Mouse (Mus musculus) embryonic stem cell, embryonic (primary cell): ENCODE measurements at regions not wholly inside any gene's neighbourhood (a gene's known extent, or its start where the extent isn't known, plus 50 kb on each side); places are given as distances from the start of the nearest gene placed in this dataset.

Source experiments
- CTCF ChIA-PET, 4 experiments: fragments of 300-600 bp in 2 of 4; fragments of 350-600 bp in 2 of 4; sonication (Branson Sonifier 250); formaldehyde crosslinking; loops; one replicate each; lab custom pipeline; 2022; ENCODE audit warnings: inconsistent platforms in 2 of 4; lab: Charles Lee
- POLR2A ChIA-PET, 4 experiments: fragments of 300-600 bp in 2 of 4; fragments of 350-600 bp in 2 of 4; sonication (Branson Sonifier 250); formaldehyde crosslinking; loops; one replicate each; lab custom pipeline; 2022; ENCODE audit warnings: antibody characterized with exemption in 4 of 4, inconsistent platforms in 1 of 4; lab: Charles Lee

DNA sequence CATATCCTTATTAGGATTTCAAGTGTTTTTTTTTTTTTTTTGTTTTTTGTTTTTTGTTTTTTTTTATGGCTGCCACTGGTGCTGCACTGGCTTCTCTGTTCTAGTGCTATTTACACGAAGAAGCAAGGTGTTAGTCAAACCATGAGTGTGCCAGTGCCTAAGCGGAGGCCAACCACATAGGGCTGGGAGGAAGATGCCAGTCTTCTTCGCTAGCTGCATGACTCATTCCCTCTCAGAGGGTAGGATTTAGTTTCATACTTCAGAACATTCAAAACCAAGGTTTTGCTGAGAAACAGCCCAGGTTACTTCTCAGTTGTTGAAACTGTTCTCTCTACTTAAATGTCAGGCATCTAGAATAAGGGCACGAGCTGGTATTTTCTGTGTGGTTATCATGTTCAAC, 72.6 kb downstream of the Icos start:
- CTCF ChIA-PET = no interaction called here

DNA sequence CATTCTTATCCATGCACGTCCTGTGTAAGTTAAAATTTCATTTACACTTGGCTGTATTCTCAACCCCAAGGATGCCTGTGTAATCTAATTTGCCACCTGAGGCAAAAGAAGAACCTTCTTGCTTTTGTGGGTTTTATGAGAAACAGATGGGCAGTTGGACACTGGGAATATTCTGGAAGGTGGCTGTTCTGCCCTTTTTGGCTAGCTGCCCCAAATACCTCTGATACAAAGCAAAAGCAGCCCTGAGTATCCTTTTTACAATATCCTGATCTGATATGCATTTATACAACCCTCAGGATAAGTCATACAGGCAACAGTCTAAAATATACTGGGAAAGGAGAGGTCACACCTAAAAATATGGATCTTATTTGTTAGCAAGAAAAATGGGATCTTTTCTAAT, 75.9 kb downstream of the Icos start:
- POLR2A ChIA-PET = no interaction called here
- CTCF ChIA-PET = no interaction called here

More for the DNA sequence above, 72.6 kb downstream of the Icos start:
- POLR2A ChIA-PET = no interaction called here

DNA sequence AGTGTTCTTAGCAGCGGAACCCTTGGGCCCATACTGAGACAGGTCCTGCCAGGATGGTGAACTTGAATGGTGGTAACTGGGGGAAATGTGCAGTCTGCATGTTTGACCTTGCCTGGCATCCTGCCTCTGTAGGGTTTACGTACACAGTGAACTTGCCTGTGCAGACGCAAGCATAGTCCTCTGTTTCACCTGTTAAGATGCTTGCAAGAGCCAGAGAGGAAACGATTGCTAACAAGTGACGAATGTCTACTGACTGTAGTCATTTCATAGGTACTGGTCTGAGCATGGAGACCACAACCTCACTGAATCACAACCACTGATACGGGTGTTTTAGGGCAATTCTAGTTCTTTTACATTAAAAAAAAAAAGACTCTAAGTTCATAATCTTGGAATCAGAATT, 76.7 kb downstream of the Icos start:
- ChIA-PET CTCF (interaction anchor here in 1 of 4 experiments (0.6 kb wide), 1 partner anchor 318 kb away, joined by 3 read pairs; no protein-coding TSS in a partner anchor), POLR2A (interaction anchor here in 1 of 4 experiments (0.6 kb wide), 1 partner anchor 16 kb away, joined by 5 read pairs; no protein-coding TSS in a partner anchor)

DNA sequence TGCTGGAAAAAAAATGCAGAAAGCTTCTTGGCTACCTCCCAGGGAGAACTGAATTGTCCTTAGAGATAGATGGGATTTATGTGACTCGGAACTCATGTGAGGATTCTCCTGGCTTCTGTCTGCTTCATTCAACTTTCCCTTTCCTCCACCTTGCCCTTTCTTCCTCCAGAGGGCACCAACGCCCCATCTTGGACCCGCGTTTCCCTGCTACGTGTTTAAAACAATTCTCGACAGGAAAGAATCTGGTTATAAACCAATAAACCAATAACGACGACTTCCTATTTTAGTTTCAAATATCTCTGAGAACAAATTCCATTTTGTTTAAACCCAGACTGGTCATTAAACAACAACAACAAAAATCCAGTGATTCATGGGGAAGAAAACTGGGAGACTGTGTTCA, 77.4 kb downstream of the Icos start:
- ChIA-PET CTCF (interaction anchor here in 1 of 4 experiments (0.6 kb wide), 1 partner anchor 94 kb away, joined by 4 read pairs; no protein-coding TSS in a partner anchor), POLR2A (no interaction called here)

DNA sequence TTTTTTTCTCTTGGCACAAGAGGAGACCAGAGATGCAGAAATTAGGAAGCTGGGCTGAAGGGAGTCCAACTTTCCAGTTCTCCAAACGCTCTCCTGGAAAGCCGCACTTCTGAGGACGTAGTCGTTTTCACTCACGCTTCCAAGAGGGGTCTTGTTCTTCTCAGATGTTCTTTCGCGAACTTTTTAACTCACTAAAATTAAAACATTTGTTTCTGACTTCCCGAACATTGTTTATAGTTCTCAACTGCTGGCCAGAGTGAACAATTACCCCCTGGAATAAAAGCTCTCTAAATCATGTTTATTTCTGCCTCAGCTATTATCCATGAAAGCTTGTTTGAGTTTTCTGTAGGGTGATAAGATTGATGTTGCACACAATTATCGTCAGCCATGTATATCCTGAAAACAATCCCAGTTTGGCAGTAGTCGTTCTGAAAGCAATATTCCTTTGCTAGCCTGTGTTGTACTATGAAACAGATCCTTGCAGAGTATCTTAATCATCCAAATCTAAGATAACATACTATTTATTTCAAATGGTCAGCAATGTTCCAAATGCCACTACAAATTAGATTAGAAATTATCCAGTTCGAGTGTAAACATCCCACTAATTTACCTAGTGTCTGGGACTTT, 82.3 kb downstream of the Icos start:
- ChIA-PET CTCF (no interaction called here), POLR2A (no interaction called here)

DNA sequence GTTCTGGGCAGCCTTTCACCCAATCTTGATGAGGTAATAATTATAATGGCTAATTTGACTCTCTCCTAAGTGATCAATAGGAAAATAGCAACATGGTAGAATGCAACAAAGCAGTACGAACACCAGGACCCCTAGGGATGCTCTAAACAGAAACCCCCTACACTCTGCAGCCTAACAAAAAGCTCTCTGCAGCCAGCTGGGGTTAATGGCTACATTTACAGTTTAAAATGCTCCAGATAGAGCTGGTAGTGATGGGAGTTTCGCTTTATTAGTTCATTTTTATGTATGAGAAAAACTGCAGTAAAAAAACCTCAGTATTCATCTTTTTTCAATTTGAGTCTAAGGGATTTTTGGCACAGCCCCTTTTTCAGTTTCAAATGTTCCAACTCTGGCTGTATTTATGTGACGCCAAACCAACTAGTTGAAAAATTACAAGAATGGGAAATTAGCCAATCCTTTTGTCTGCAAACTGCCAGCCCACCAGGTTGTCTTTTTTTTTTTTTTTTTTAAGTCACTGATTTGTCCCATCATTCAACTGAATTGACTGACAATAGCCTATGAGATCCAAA, 84.2 kb downstream of the Icos start:
- CTCF ChIA-PET = no interaction called here

DNA sequence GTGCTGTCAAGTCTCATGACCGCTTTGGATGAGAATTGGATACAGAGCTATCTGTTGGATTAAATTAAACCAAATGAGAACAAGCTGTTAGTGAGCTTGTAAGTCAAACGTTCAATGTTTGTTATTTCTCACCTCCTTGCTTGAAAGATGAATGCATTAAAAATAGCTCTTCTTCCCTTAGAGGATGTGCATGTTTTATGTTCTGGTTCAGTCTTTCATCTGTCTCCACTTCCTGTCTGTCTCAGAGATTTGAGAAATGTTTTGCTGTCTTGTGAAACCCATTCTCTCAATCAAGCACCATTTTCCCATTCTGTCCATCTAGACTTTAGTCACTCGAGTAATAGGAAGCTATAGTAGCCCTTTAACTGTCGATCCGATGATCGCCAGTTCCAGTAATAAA, 90.4 kb downstream of the Icos start:
- ChIA-PET CTCF (no interaction called here), POLR2A (interaction anchor here in 1 of 4 experiments (0.5 to 1.0 kb wide), 2 partner anchors 21 to 24 kb away, joined by 3 read pairs; no protein-coding TSS in a partner anchor)

More for the DNA sequence above, 84.2 kb downstream of the Icos start:
- POLR2A ChIA-PET = interaction anchor here in 1 of 4 experiments (0.6 kb wide), 1 partner anchor 1457 kb away, joined by 3 read pairs; no protein-coding TSS in a partner anchor

DNA sequence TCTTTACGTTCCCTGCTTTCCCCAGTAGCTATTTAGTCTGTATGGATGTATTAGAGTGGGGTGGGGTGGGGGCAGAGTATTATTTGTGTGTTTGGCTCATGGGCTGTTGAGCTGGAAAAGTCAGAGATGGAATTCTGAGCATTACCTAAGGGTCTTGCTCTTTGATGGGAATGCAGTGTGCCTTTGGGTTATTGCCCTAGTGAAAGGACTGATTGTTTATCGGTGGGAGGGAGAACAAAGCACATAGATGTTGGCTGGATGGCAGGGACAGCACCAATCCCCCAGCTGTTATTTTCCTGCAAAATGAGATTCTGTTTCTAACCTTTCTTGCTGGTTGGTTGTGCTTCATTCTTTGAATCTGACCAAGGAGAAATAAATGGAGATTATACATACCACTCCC, 96.4 kb downstream of the Icos start:
- CTCF ChIA-PET = no interaction called here

DNA sequence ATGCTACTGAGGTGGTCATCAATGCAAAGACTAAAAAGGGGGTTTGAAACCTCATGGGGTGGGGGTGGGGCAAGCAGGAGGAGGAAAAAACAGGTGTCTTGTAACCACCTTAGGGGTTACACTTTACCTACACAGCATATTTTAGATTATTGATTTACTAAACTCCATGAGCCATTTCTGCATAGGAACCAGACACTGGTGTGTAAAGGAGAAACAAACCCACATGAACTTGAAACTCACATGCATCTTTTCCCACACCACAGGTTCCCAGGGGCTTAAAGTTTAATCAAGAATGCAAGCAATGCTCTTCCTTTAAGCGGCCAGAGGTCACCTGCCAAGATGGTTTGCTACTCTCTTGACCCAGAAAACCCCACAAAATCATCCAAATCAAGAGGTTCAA, 97.6 kb downstream of the Icos start:
- POLR2A ChIA-PET = no interaction called here
- CTCF ChIA-PET = interaction anchor here in 1 of 4 experiments (0.6 kb wide), 1 partner anchor 80 kb away, joined by 4 read pairs; no protein-coding TSS in a partner anchor

More for the DNA sequence above, 96.4 kb downstream of the Icos start:
- POLR2A ChIA-PET = no interaction called here

DNA sequence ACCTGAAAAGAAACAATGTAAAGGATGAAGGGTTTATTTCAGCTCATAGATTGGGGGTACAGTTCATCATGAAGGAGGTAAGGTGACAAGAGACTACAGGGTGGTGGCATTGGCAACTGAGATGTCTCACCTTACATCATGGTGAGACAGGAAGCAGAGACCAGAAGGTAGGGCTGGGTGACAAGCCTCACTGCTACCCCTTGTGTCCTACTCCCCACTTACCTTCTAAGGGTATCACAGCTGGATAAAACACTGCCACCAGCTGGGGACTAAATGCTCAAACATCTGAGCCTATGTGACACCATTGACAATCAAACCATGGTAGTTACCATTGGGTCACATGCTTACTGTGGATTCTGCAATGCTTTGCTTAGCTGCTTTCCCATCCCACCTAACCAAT, 107.0 kb downstream of the Icos start:
- CTCF ChIA-PET = no interaction called here
- POLR2A ChIA-PET = interaction anchor here in 1 of 4 experiments (0.6 kb wide), 1 partner anchor 214 kb away, joined by 3 read pairs; no protein-coding TSS in a partner anchor

DNA sequence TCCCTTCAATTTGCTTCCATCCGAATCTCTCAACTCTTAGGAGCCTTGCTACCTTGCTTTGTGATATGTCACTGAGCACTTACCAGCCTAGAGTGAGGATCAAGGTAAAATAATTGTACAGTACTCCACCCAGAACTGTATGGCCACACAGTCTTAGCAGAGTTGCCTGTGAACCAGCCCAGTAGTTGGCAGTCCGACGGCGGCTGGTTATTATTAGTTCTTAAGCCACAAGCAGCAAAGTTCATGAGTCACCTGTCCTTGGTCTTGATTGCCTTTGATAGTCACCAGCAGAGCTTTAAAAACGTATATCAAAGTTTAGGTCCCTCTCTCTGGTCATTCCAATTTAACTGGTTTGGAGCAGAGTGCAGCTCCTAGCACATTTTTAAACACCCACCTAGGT, 109.1 kb downstream of the Icos start:
- ChIA-PET CTCF (no interaction called here), POLR2A (interaction anchor here in 1 of 4 experiments (0.9 kb wide), 1 partner anchor 22 kb away, joined by 3 read pairs; no protein-coding TSS in a partner anchor)

DNA sequence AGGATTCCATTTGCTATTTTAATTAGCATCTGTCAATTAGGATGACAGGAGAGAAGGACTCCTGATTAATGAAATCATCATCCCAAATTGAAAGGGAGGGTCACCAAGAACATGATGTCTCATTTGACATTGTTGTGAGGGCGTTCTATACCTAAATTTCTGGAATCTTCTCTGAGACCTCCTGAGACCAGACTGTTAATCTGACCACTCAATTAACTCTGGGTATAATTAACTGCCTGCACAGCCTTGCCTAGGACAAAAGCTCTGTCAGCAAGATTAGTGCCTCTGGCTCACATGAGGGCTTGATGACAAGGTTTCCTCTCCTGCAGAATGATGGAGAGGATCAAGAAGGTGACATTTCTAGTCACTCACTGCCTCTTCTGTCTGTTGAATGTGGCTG, 113.1 kb downstream of the Icos start:
- POLR2A ChIA-PET = interaction anchor here in 2 of 4 experiments (0.7 to 1.0 kb wide), 2 partner anchors 20 to 312 kb away, joined by 3 read pairs; no protein-coding TSS in a partner anchor
- CTCF ChIA-PET = no interaction called here

DNA sequence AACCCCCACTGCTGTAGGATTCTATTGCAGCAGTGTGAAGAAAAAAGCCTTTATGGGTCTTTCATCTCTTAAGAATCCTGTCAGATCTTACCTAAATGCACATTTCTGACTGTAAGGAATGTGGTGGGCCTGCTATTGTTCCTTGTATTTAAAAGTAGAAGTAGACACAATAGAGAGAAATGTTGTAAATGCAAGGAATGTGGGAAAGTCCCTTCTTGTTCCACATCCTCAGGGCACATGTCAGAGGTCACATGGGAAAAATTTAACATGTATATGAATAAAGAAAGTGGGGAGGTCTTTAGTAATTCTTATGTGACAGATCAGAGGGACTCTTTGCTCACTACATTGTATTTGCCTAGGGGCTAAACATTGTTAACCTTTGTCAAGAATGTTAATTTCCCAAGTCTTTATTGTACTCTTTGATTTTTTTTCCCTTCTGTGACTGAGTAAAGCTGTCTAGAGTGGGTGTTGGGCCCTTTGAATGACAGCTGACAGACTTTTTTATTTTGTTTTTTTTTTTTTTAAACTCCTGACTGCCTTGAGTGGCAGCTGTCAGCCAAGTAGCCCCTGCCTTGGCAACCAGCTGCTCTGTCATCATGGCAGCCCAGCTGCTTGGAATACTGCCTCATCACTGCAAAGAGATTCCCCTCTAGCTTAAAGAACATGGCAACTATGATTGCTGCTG, 117.9 kb downstream of the Icos start:
- POLR2A ChIA-PET = interaction anchor here in 2 of 4 experiments (0.6 to 1.3 kb wide), 2 partner anchors 9 to 247 kb away, joined by 3 to 4 read pairs; no protein-coding TSS in a partner anchor
- CTCF ChIA-PET = interaction anchor here in 1 of 4 experiments (0.6 kb wide), 2 partner anchors 505 to 1909 kb away, joined by 7 to 11 read pairs; no protein-coding TSS in a partner anchor

DNA sequence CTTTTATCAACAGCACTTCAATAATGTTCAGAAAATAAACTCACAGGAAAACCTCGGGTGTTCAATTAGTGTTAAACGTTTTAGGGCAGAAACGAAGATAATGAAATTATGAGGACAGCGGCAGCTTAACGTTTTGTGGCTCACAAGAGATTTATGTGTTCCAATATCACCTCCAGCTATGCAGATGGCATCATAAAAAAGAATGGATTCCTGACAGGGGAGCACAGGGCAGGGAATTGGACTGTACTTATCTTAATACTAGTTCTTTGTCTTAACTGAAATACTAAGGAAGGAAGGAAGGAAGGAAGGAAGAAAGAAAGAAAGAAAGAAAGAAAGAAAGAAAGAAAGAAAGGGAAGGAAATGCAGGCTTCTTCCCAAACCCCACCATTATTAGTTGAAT, 121.6 kb downstream of the Icos start:
- CTCF ChIA-PET = interaction anchor here in 1 of 4 experiments (0.6 kb wide), 1 partner anchor 1501 kb away, joined by 4 read pairs; no protein-coding TSS in a partner anchor

DNA sequence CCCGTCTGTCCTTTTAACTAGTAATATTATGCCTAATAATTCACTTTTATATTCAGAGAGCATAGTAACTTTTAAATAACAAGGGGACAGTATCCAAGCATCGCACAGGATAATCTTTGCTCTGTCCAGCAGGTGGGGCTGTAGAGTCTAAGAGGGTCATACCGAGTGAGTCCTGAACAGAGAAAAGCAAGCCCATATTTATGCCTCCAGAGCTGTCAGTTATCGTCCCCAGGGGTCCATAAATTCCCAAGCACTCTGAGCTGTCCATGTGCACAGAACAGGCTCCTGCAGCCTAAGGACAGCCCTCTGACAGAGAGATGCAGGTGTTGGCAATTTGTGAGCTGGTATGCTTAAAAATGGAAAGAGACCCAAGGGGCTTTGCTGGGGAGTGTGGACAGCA, 124.0 kb downstream of the Icos start:
- CTCF ChIA-PET = interaction anchor here in 1 of 4 experiments (0.6 kb wide), 1 partner anchor 758 kb away, joined by 3 read pairs; no protein-coding TSS in a partner anchor
- POLR2A ChIA-PET = no interaction called here

More for the DNA sequence above, 121.6 kb downstream of the Icos start:
- POLR2A ChIA-PET = no interaction called here

DNA sequence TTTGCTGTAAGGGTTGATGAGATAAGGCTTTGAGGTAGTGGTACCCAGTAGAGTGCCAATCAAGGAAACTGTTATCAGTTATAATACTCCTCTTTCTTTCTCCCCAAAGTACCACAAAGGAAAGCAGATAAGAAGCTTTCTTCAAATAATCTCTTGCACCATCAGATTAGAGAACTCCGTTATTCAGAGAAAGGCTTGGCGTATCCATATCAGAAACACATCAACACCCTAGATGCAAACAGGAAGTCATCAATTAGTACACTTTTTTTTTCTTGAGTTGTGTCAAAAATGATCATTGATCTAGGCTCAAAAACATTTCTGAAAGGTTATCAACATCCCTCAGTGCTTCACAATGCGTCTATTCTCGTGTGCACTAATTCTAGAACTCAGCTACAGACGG, 124.6 kb downstream of the Icos start:
- ChIA-PET POLR2A (interaction anchor here in 1 of 4 experiments (1.0 kb wide), 1 partner anchor 22 kb away, joined by 4 read pairs; no protein-coding TSS in a partner anchor), CTCF (interaction anchor here in 1 of 4 experiments (0.6 kb wide), 1 partner anchor 758 kb away, joined by 3 read pairs; no protein-coding TSS in a partner anchor)

DNA sequence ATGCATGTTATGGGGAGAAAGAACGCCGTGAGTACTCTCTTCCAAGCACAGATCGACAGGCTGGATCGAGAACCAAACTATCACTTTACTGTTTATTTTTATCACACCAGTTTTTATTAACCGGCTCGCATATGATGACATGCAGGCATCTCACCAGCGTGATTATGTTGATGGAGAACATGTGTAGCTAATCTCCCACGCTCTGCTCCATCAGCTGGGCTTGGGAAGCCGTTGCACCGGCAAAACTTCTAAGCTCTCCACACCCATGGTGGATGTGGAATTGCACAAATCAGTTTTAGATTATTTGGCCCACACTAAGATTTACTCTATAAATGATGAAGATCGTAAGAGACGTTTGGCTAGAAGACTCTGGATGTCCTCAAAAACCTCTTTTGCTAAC, 125.9 kb downstream of the Icos start:
- ChIA-PET POLR2A (interaction anchor here in 1 of 4 experiments (0.5 kb wide), 1 partner anchor 9 kb away, joined by 3 read pairs; no protein-coding TSS in a partner anchor), CTCF (interaction anchor here in 1 of 4 experiments (0.7 kb wide), 1 partner anchor 1622 kb away, joined by 5 read pairs; no protein-coding TSS in a partner anchor)

DNA sequence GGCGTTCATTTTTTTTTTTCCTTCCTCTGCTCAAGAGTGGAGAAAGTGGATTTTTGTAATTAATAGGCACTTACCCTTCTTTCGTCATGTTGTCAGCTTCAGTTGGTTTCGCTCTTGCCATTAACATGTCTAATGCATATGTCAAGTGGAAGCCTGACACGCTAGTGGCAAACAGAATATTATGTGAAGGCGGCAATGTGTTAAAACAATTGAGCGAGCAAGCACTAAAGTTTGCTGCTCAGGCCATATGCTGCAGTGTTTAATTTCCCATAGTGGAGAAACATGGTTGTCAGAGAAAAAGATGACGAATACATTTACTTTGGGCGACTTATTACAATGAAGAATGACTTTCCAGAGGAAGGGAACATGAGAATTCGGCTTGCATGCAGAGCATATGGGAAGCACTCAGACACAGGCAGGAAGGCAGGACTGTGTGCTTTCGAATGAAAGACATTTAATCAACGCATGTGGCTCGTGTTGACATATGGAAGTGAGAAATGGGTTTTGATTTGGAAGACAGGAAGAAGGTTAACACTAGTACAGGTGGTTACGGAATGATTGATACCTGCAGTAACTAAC, 134.1 kb downstream of the Icos start:
- CTCF ChIA-PET = no interaction called here
- POLR2A ChIA-PET = interaction anchor here in 1 of 4 experiments (0.7 kb wide), 1 partner anchor 8 kb away, joined by 3 read pairs; no protein-coding TSS in a partner anchor
